Mouse (Mus musculus) neural tube, embryonic 13.5 days (tissue): ENCODE measurements at regions not wholly inside any gene's neighbourhood (a gene's known extent, or its start where the extent isn't known, plus 50 kb on each side); places are given as distances from the start of the nearest gene placed in this dataset.

Experiments used
- ATAC-seq: fragments of 200-750 bp; cut with Nextera tagmentation; 2 replicates; pipeline ENCODE4 v1.8.0; 2017; ENCODE audit warnings: low read depth, mild to moderate bottlenecking, moderate TSS enrichment, moderate library complexity
- H3K27ac ChIP-seq: fragments of 300-500 bp; sonication (generic); replicated peaks from 2 replicates; pipeline ENCODE4 v1.5.1; 2015; ENCODE audit warnings: moderate library complexity, mild to moderate bottlenecking, inconsistent platforms
- H3K27me3 ChIP-seq: fragments of 300-500 bp; sonication (generic); 2 replicates; pipeline ENCODE4 v1.6.1; 2015; ENCODE audit warnings: mild to moderate bottlenecking, inconsistent platforms
- H3K36me3 ChIP-seq: fragments of 300-500 bp; sonication (generic); 2 replicates; pipeline ENCODE4 v1.6.1; 2015; ENCODE audit warnings: mild to moderate bottlenecking, inconsistent platforms
- H3K4me1 ChIP-seq: fragments of 300-500 bp; sonication (generic); replicated peaks from 2 replicates; pipeline ENCODE4 v1.6.1; 2015; ENCODE audit warnings: inconsistent platforms
- H3K4me2 ChIP-seq: fragments of 300-500 bp; sonication (generic); 2 replicates; pipeline ENCODE4 v1.6.1; 2015; ENCODE audit warnings: inconsistent platforms, mild to moderate bottlenecking, moderate library complexity
- H3K4me3 ChIP-seq: fragments of 300-500 bp; sonication (generic); 2 replicates; pipeline ENCODE4 v1.5.1; 2015; ENCODE audit warnings: mild to moderate bottlenecking, inconsistent platforms
- H3K9ac ChIP-seq: fragments of 300-500 bp; sonication (generic); 2 replicates; pipeline ENCODE4 v1.6.1; 2015; ENCODE audit warnings: moderate library complexity, mild to moderate bottlenecking, inconsistent platforms
- H3K9me3 ChIP-seq: fragments of 300-500 bp; sonication (generic); 2 replicates; pipeline ENCODE4 v1.6.1; 2016; ENCODE audit warnings: inconsistent platforms
- WGBS: fragments of 180-500 bp; shearing (Covaris S2); methylation state at CpG from one replicate; pipeline ENCODE4 v1.1.7; 2015; 5-methylcytosine and 5-hydroxymethylcytosine counted together

GRCm38 (mm10) chr1:61485459-61485858, 153.2 kb upstream of the Pard3b start:
- H3K9me3 ChIP-seq: 0 out of 2 replicates have a peak, but pooled peaks cover under 1% of the 10 kb centered on the region

GRCm38 (mm10) chr1:61524886-61525285, 113.7 kb upstream of the Pard3b start:
- Histone ChIP-seq H3K4me1 (no peaks in the 10 kb centered on the region; the same call in 1 of the 2 replicates), H3K4me3 (no peak overlapping the region), H3K36me3 (no peaks in the 10 kb centered on the region), H3K27ac (no peak overlapping the region), H3K9me3 (no peaks in the 10 kb centered on the region), H3K4me2 (no peak overlapping the region), H3K9ac (no peak overlapping the region), H3K27me3 (no peaks in the 10 kb centered on the region)
- WGBS: 86% methylated on average over 1 of the region's 1 CpGs
- ATAC-seq: no peak

More at GRCm38 (mm10) chr1:61485459-61485858, 153.2 kb upstream of the Pard3b start:
- Histone ChIP-seq H3K9ac (no peak overlapping the region), H3K27ac (no peak overlapping the region), H3K36me3 (no peaks in the 10 kb centered on the region), H3K4me1 (no peaks in the 10 kb centered on the region), H3K27me3 (no peaks in the 10 kb centered on the region), H3K4me2 (no peak overlapping the region), H3K4me3 (no peak overlapping the region)
- WGBS: 95% methylated on average over 3 of the region's 3 CpGs
- ATAC-seq: no peak

DNA sequence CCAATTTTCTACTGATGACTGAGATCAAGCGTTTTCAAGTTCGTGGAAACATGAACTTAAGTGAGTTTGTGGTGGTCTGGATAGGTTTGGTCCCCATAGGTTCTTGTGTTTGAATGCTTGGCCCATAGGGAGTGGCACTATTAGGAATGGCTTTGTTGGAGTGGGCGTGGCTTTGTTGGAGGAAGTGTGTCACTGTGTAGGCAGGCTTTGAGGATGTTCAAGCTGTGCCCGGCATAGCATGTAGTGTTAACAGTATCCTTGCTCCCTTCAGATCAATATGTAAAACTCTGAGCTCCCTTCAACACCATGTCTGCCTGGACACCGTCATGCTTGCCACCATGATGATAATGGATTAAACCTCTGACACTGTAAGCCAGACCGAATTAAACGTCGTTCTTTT, 112.7 kb upstream of the Pard3b start:
- no peaks in the 10 kb centered on the region for H3K9me3 ChIP-seq
- no peak for ATAC-seq
- no peak overlapping the region for H3K9ac ChIP-seq
- H3K27ac ChIP-seq: no peak overlapping the region
- H3K36me3 ChIP-seq: no peaks in the 10 kb centered on the region
- no peak overlapping the region for H3K4me2 ChIP-seq
- no peak overlapping the region for H3K4me3 ChIP-seq
- H3K27me3 ChIP-seq: no peaks in the 10 kb centered on the region
- 89% methylated on average over 8 of the region's 8 CpGs for WGBS
- H3K4me1 ChIP-seq: peaks cover 7% of the 10 kb centered on the region

- no peak overlapping the region for H3K9ac ChIP-seq
- no peak for ATAC-seq
- WGBS: 74% methylated on average over 15 of the region's 15 CpGs
- peaks cover 20% of the 10 kb centered on the region for H3K4me1 ChIP-seq
- H3K27ac ChIP-seq: no peak overlapping the region
- H3K9me3 ChIP-seq: no peaks in the 10 kb centered on the region
- no peak overlapping the region for H3K4me2 ChIP-seq
- no peak overlapping the region for H3K4me3 ChIP-seq
- no peaks in the 10 kb centered on the region for H3K36me3 ChIP-seq
- H3K27me3 ChIP-seq: no peaks in the 10 kb centered on the region
These were observed 109.9 kb upstream of the Pard3b start for GRCm38 (mm10) chr1:61528757-61529156.

DNA sequence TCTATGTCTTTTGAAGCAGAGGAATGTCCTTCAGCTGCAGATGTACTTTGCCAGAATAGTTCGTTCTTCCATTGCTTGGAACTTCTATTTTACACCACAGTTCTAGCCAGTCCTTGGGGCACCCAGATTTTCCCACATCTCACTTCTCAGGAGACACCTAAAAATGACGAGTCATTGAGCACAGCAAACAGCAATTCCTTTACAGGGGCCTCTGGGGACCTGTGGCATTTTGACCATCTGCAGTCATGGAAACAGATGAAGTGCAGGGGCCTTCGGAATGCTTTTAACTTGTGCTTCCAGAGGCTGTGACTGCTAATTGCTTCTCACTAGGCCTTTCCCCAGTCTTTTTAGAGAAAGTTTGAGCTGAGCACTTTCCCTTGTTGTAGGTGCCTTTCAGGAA, 108.5 kb upstream of the Pard3b start:
- no peak overlapping the region for H3K9ac ChIP-seq
- H3K36me3 ChIP-seq: no peaks in the 10 kb centered on the region
- H3K4me2 ChIP-seq: no peak overlapping the region
- no peak for ATAC-seq
- peaks cover 20% of the 10 kb centered on the region for H3K4me1 ChIP-seq
- H3K27ac ChIP-seq: no peak overlapping the region
- 8% methylated on average over 3 of the region's 3 CpGs for WGBS
- no peaks in the 10 kb centered on the region for H3K27me3 ChIP-seq
- H3K9me3 ChIP-seq: no peaks in the 10 kb centered on the region
- no peak overlapping the region for H3K4me3 ChIP-seq

- H3K9me3 ChIP-seq: no peaks in the 10 kb centered on the region
- no peak overlapping the region for H3K4me3 ChIP-seq
- H3K9ac ChIP-seq: no peak overlapping the region
- H3K36me3 ChIP-seq: no peaks in the 10 kb centered on the region
- H3K4me2 ChIP-seq: no peak overlapping the region
- H3K27me3 ChIP-seq: no peaks in the 10 kb centered on the region
- H3K4me1 ChIP-seq: peaks cover 20% of the 10 kb centered on the region
- peak overlapping the region; percentile 49; the same call in 1 of the 2 replicates for H3K27ac ChIP-seq
- WGBS: 17% methylated on average over 5 of the region's 5 CpGs
- peak; percentile 76 for ATAC-seq
These were observed 107.1 kb upstream of the Pard3b start for GRCm38 (mm10) chr1:61531487-61531886.

GRCm38 (mm10) chr1:61540081-61540480, 98.5 kb upstream of the Pard3b start:
- no peaks in the 10 kb centered on the region for H3K27me3 ChIP-seq
- 88% methylated on average over 3 of the region's 3 CpGs for WGBS
- no peak overlapping the region for H3K9ac ChIP-seq
- H3K36me3 ChIP-seq: no peaks in the 10 kb centered on the region
- H3K4me2 ChIP-seq: no peak overlapping the region
- no peaks in the 10 kb centered on the region for H3K9me3 ChIP-seq
- no peak overlapping the region for H3K4me3 ChIP-seq
- no peaks in the 10 kb centered on the region for H3K4me1 ChIP-seq
- no peak overlapping the region for H3K27ac ChIP-seq
- ATAC-seq: no peak

GRCm38 (mm10) chr1:61541166-61541565, 97.5 kb upstream of the Pard3b start:
- no peaks in the 10 kb centered on the region for H3K4me1 ChIP-seq
- no peaks in the 10 kb centered on the region for H3K27me3 ChIP-seq
- no peak overlapping the region for H3K27ac ChIP-seq
- H3K4me3 ChIP-seq: no peak overlapping the region
- ATAC-seq: no peak
- no peak overlapping the region for H3K9ac ChIP-seq
- no peaks in the 10 kb centered on the region for H3K36me3 ChIP-seq
- 80% methylated on average over 4 of the region's 4 CpGs for WGBS
- no peaks in the 10 kb centered on the region for H3K9me3 ChIP-seq
- H3K4me2 ChIP-seq: no peak overlapping the region

DNA sequence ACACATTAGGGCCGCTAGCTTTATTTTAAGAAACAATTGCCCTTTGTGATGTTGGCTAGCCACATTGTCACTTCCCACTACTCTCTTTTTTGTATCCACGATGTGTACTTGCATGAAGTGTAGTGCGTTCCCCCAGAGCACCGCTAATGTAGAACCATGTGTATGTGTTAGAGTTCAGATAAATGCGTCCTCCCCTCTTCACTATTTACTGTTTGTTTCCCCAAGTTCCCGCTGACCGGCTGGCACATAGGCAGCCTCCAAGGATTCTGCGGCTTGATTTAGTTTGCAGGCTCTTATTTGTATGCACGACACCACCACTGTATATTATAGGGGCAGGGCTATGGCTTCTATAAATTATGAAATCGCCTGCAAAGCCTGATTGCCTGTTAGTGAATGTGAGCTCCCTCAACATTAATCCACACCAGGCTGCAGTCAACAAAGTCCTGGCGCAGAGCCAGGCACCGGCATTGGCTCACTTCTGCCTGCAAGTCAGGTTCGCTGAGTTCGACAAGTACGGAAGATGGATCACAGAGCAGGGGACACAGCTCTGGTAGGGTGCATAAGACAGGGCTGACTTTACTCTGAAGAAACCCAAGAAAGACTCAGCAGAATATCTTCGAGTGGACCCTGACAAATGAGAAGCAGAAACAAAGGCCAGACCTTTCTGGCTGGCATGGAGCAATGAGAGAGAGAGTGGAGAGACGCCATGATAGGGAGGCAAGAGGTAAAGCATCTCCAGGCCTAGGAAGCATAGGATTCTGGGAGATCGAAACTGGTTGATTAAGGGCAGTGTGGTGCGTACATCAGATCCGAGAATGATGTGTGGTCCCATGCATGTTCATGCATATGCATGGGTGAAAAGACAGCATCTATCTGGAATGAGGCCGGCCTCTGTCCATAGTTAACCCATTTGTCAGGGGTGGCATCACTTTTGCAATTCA, 85.8 kb upstream of the Pard3b start:
- Histone ChIP-seq H3K27me3 (no peaks in the 10 kb centered on the region), H3K4me1 (peaks cover 17% of the 10 kb centered on the region), H3K4me2 (peak overlapping the region; percentile 23), H3K27ac (peak overlapping the region; percentile 78), H3K4me3 (no peak overlapping the region), H3K9ac (no peak overlapping the region), H3K36me3 (no peaks in the 10 kb centered on the region), H3K9me3 (no peaks in the 10 kb centered on the region)
- WGBS: 41% methylated on average over 21 of the region's 21 CpGs
- peak; percentile 95 for ATAC-seq

DNA sequence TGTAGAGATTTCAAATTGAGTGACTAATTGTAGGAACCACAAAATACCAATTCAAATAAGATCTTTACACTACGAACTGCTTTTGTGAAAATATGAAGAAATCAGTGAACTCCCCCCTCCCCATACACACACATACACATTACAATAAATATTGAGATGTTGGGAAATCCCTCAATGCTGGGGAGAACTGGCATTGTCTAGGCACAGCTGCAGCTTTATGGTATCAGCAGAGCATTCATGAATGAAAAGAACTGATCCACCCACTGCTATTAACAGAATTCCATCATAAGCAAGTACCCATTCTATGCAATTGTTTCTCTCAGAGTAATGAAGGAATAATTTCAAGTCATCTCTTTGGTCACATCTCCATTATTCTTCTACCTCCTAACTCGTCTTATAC, 79.1 kb upstream of the Pard3b start:
- no peak for ATAC-seq
- no peaks in the 10 kb centered on the region for H3K27me3 ChIP-seq
- H3K9ac ChIP-seq: no peak overlapping the region
- WGBS: 67% methylated on average over 2 of the region's 2 CpGs
- H3K36me3 ChIP-seq: no peaks in the 10 kb centered on the region
- H3K4me3 ChIP-seq: no peak overlapping the region
- no peaks in the 10 kb centered on the region for H3K4me1 ChIP-seq
- H3K4me2 ChIP-seq: no peak overlapping the region
- no peak overlapping the region for H3K27ac ChIP-seq
- no peaks in the 10 kb centered on the region for H3K9me3 ChIP-seq

DNA sequence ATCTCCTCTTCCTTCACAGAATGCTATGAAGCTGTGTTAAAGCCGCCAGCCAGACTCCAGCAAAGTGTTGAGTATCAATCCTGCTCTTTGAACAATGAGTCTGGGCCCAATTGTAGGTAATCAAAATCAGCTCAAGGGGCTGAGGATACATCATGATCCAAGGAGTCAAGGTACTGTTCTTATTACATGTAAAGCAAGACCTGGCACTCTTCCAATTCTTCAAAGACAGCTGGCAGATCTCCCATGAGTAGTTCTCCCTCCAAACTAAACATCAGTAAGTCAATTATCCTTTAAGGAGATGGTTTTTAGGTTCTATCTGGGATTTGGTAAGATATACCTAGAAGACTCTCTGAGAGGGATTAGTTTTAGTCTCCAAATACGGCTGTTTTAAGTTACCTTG, 76.5 kb upstream of the Pard3b start:
- H3K9ac ChIP-seq: no peak overlapping the region
- H3K4me2 ChIP-seq: no peak overlapping the region
- H3K4me1 ChIP-seq: no peaks in the 10 kb centered on the region
- no peak for ATAC-seq
- H3K27me3 ChIP-seq: no peaks in the 10 kb centered on the region
- no peak overlapping the region for H3K27ac ChIP-seq
- H3K4me3 ChIP-seq: no peak overlapping the region
- H3K9me3 ChIP-seq: no peaks in the 10 kb centered on the region
- no peaks in the 10 kb centered on the region for H3K36me3 ChIP-seq
- 87% methylated on average over 2 of the region's 2 CpGs for WGBS

GRCm38 (mm10) chr1:61565471-61565870, 73.2 kb upstream of the Pard3b start:
- Histone ChIP-seq H3K27me3 (no peaks in the 10 kb centered on the region), H3K4me2 (no peak overlapping the region), H3K4me1 (no peaks in the 10 kb centered on the region), H3K4me3 (no peak overlapping the region), H3K27ac (no peak overlapping the region), H3K36me3 (no peaks in the 10 kb centered on the region), H3K9ac (no peak overlapping the region), H3K9me3 (no peaks in the 10 kb centered on the region)
- 92% methylated on average over 4 of the region's 4 CpGs for WGBS
- no peak for ATAC-seq

GRCm38 (mm10) chr1:61574276-61574675, 64.3 kb upstream of the Pard3b start:
- 88% methylated on average over 2 of the region's 2 CpGs for WGBS
- Histone ChIP-seq H3K4me2 (no peak overlapping the region), H3K9ac (no peak overlapping the region), H3K9me3 (no peaks in the 10 kb centered on the region), H3K4me3 (no peak overlapping the region), H3K27ac (no peak overlapping the region), H3K27me3 (no peaks in the 10 kb centered on the region), H3K4me1 (no peaks in the 10 kb centered on the region), H3K36me3 (no peaks in the 10 kb centered on the region)
- no peak for ATAC-seq
